In the genomic region with DNA sequence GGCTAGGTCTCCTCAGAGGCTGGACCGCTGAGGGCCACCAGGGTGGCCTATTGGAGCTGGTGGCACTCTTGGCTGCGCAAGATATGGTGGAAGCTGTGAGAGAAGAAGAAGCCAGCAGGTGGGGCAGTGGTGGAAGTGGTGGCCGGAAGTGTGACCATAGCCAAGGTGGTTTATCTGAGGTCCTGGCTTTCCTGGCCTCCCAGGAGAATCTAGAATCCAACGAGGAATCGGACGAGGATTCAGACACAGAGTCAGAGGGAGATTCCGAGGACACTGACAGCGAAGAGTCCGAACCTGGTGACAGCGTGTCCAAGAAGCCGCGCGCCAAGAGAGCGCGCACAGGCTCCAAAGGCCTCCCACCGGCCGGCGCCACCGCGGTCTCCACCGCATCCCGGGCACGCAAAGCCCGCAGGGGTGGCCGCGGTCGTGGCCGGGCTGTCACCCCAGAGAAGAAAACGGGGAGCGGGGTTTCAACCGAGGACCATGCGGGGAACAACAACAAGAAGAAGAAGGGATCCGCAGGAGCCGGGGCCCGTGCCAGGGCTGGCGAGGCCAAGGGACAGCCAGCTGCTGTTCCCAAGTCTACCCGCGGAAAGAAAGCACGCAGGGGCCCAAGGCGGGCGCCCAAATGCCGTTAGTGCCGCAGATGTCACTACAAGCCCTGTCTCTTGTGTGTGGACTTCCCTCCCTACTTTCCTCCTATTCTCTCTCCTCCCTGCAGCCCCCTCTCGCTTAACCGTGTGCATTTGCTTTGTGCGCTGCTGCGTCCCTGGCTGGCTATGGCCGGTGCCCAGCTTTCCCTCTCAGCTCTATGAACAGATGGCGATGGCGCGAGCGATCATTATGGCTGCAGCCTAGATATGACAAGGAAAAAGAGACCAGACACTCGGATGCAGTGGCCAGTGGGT, we compare ENCODE assay signal across 8 mouse cellular contexts. TPM values are rescaled to one million over a fixed set of nuclear protein-coding genes. Genes with fewer than 3 reads are reported as not detected.
DNase-seq lines count a peak whose midpoint lies in the region; ATAC-seq and TF ChIP-seq lines count a peak whose summit lies in the region.

No protein-coding gene starts in this region.

- H3K27ac ChIP-seq in lung, postnatal 0 days (ENCODE audit: low read length), result no peak overlapping the region
- H3K27ac ChIP-seq in heart, embryonic 15.5 days, result no peak overlapping the region
- H3K27ac ChIP-seq in liver, embryonic 12.5 days, result no peak overlapping the region
- no peak overlapping the region for H3K27ac ChIP-seq in stomach, embryonic 14.5 days (ENCODE audit: low read length)

- peak overlapping the region; percentile 23; the same call in 1 of the 2 replicates for H3K4me3 ChIP-seq in lung, postnatal 0 days (ENCODE audit: low read depth, low read length)
- H3K4me3 ChIP-seq in heart, embryonic 15.5 days, result peak overlapping the region; percentile 50
- peak overlapping the region; percentile 20 for H3K4me3 ChIP-seq in liver, embryonic 12.5 days
- H3K4me3 ChIP-seq in stomach, embryonic 14.5 days (ENCODE audit: low read depth, low read length), result peak overlapping the region; percentile 31

- DNase-seq in lung, postnatal 0 days (ENCODE audit: low spot score), result no peak
- no peak for DNase-seq in lung, postnatal 10 days
- DNase-seq in cerebellum, postnatal 25 days, result peak; percentile 81 to 82
- no peak for DNase-seq in embryo, embryonic 10.5 days (ENCODE audit: low spot score)
- no peak for DNase-seq in frontal cortex, adult 2 months (ENCODE audit: extremely low spot score in 1 of 2, low spot score in 1 of 2)

- H3K36me3 ChIP-seq in lung, postnatal 0 days (ENCODE audit: insufficient read depth, low read length), result no peaks in the 10 kb centered on the region
- H3K36me3 ChIP-seq in heart, embryonic 15.5 days, result no peaks in the 10 kb centered on the region
- no peaks in the 10 kb centered on the region for H3K36me3 ChIP-seq in liver, embryonic 12.5 days
- no peaks in the 10 kb centered on the region for H3K36me3 ChIP-seq in stomach, embryonic 14.5 days (ENCODE audit: control insufficient read depth, insufficient read depth, low read length)

- peak overlapping the region; percentile 56 for H3K4me2 ChIP-seq in lung, postnatal 0 days (replicated peaks; ENCODE audit: low read depth, low read length)
- peak overlapping the region; percentile 95 for H3K4me2 ChIP-seq in heart, embryonic 15.5 days
- H3K4me2 ChIP-seq in liver, embryonic 12.5 days, result peak overlapping the region; percentile 45
- H3K4me2 ChIP-seq in stomach, embryonic 14.5 days (replicated peaks; ENCODE audit: low read depth, low read length), result peak overlapping the region; percentile 59

- H3K27me3 ChIP-seq in lung, postnatal 0 days (replicated peaks; ENCODE audit: insufficient read depth, low read length), result peaks cover 30% of the 10 kb centered on the region
- peaks cover 45% of the 10 kb centered on the region for H3K27me3 ChIP-seq in heart, embryonic 15.5 days
- H3K27me3 ChIP-seq in liver, embryonic 12.5 days (replicated peaks), result peaks cover 94% of the 10 kb centered on the region
- H3K27me3 ChIP-seq in stomach, embryonic 14.5 days (ENCODE audit: control insufficient read depth, insufficient read depth, low read length), result peaks cover 20% of the 10 kb centered on the region

- no peak for TF ChIP-seq CTCF in lung, postnatal 0 days (IDR thresholded peaks at IDR 0.05)

- TF ChIP-seq EP300 in lung, postnatal 0 days (IDR thresholded peaks at IDR 0.05), result no peak

- no peak overlapping the region for H3K9ac ChIP-seq in lung, postnatal 0 days (replicated peaks; ENCODE audit: low read depth)
- peak overlapping the region; percentile 59 for H3K9ac ChIP-seq in heart, embryonic 15.5 days
- no peak overlapping the region for H3K9ac ChIP-seq in liver, embryonic 12.5 days
- H3K9ac ChIP-seq in stomach, embryonic 14.5 days (replicated peaks; ENCODE audit: low read depth, low read length), result peak overlapping the region; percentile 25; the same call in 1 of the 2 replicates

- H3K9me3 ChIP-seq in lung, postnatal 0 days (ENCODE audit: low read length), result no peaks in the 10 kb centered on the region
- H3K9me3 ChIP-seq in heart, embryonic 15.5 days (replicated peaks), result no peaks in the 10 kb centered on the region
- H3K9me3 ChIP-seq in liver, embryonic 12.5 days (replicated peaks), result no peaks in the 10 kb centered on the region
- no peaks in the 10 kb centered on the region for H3K9me3 ChIP-seq in stomach, embryonic 14.5 days (ENCODE audit: control insufficient read depth, low read depth, low read length)

- WGBS in lung, postnatal 0 days, result 8% methylated on average over 50 of the region's 53 CpGs
- WGBS in heart, embryonic 15.5 days, result 5% methylated on average over 53 of the region's 53 CpGs
- 2% methylated on average over 53 of the region's 53 CpGs for WGBS in liver, embryonic 12.5 days (ENCODE audit: insufficient replicate concordance)
- 13% methylated on average over 53 of the region's 53 CpGs for WGBS in stomach, embryonic 14.5 days

- peaks cover 21% of the 10 kb centered on the region; the same call in 1 of the 2 replicates for H3K4me1 ChIP-seq in lung, postnatal 0 days (ENCODE audit: insufficient read depth, low read depth, low read length)
- H3K4me1 ChIP-seq in heart, embryonic 15.5 days (replicated peaks), result peaks cover 59% of the 10 kb centered on the region
- H3K4me1 ChIP-seq in liver, embryonic 12.5 days, result peaks cover 33% of the 10 kb centered on the region
- H3K4me1 ChIP-seq in stomach, embryonic 14.5 days (ENCODE audit: control insufficient read depth, insufficient read depth, low read length), result peaks cover 43% of the 10 kb centered on the region

- ATAC-seq in lung, postnatal 0 days, result no peak
- no peak for ATAC-seq in heart, embryonic 15.5 days (replicated peaks; ENCODE audit: insufficient number of reproducible peaks, insufficient read depth, low FRiP score, low read depth)
- ATAC-seq in liver, embryonic 12.5 days, result no peak
- no peak for ATAC-seq in stomach, embryonic 14.5 days (ENCODE audit: insufficient number of reproducible peaks, insufficient read depth, low FRiP score, low read depth)

RNA-seq across cellular contexts. Expression of a gene that starts 2.2 kb away (rescaled TPM):
- polyA plus RNA-seq in lung, postnatal 0 days (2015; fragmentation: Nextera tagmentation; extraction: Ambion mirVana), result 1.9 and 2.0 TPM in 2 replicates
- 4.7 and 6.2 TPM in 2 replicates for polyA plus RNA-seq in heart, embryonic 15.5 days (2015; fragmentation: Nextera tagmentation; extraction: Ambion mirVana)
- polyA plus RNA-seq in liver, embryonic 12.5 days (2016; fragmentation: Nextera tagmentation; extraction: Ambion mirVana), result 0.41 and 0.75 TPM in 2 replicates
- 8.6 and 8.8 TPM in 2 replicates for polyA plus RNA-seq in stomach, embryonic 14.5 days (2014; fragmentation: Nextera tagmentation; extraction: Ambion mirVana)
- 132 and 134 TPM in 2 replicates for polyA plus RNA-seq in frontal cortex, adult 2 months (2012; rRNA removed)

RNA-seq across cellular contexts. Expression of a gene that starts 12.8 kb away (rescaled TPM):
- polyA plus RNA-seq in lung, postnatal 0 days (2015; fragmentation: Nextera tagmentation; extraction: Ambion mirVana), result 0.04 TPM in 1 of 2 replicates, not detected in the other
- polyA plus RNA-seq in heart, embryonic 15.5 days (2015; fragmentation: Nextera tagmentation; extraction: Ambion mirVana), result 0.05 and 0.24 TPM in 2 replicates
- polyA plus RNA-seq in liver, embryonic 12.5 days (2016; fragmentation: Nextera tagmentation; extraction: Ambion mirVana), result 0.05 and 0.08 TPM in 2 replicates
- polyA plus RNA-seq in stomach, embryonic 14.5 days (2014; fragmentation: Nextera tagmentation; extraction: Ambion mirVana), result 4.2 TPM in 2 replicates
- polyA plus RNA-seq in frontal cortex, adult 2 months (2012; rRNA removed), result 63.1 and 73.0 TPM in 2 replicates

RNA-seq across cellular contexts. Expression of a gene that starts 22.8 kb away (rescaled TPM):
- polyA plus RNA-seq in lung, postnatal 0 days (2015; fragmentation: Nextera tagmentation; extraction: Ambion mirVana), result 61.7 and 63.6 TPM in 2 replicates
- polyA plus RNA-seq in heart, embryonic 15.5 days (2015; fragmentation: Nextera tagmentation; extraction: Ambion mirVana), result 96.4 and 98.4 TPM in 2 replicates
- 91.2 and 94.4 TPM in 2 replicates for polyA plus RNA-seq in liver, embryonic 12.5 days (2016; fragmentation: Nextera tagmentation; extraction: Ambion mirVana)
- 148 and 161 TPM in 2 replicates for polyA plus RNA-seq in stomach, embryonic 14.5 days (2014; fragmentation: Nextera tagmentation; extraction: Ambion mirVana)
- polyA plus RNA-seq in frontal cortex, adult 2 months (2012; rRNA removed), result 1,679 and 1,948 TPM in 2 replicates

RNA-seq across cellular contexts. Expression of a gene that starts 36.2 kb away (rescaled TPM):
- polyA plus RNA-seq in lung, postnatal 0 days (2015; fragmentation: Nextera tagmentation; extraction: Ambion mirVana), result 0.02 and 0.04 TPM in 2 replicates
- 0.05 and 0.23 TPM in 2 replicates for polyA plus RNA-seq in heart, embryonic 15.5 days (2015; fragmentation: Nextera tagmentation; extraction: Ambion mirVana)
- 0.07 TPM in 2 replicates for polyA plus RNA-seq in liver, embryonic 12.5 days (2016; fragmentation: Nextera tagmentation; extraction: Ambion mirVana)
- polyA plus RNA-seq in stomach, embryonic 14.5 days (2014; fragmentation: Nextera tagmentation; extraction: Ambion mirVana), result 0.55 and 0.59 TPM in 2 replicates
- polyA plus RNA-seq in frontal cortex, adult 2 months (2012; rRNA removed), result 58.7 and 72.7 TPM in 2 replicates

RNA-seq across cellular contexts. Expression of a gene that starts 40.4 kb away (rescaled TPM):
- polyA plus RNA-seq in lung, postnatal 0 days (2015; fragmentation: Nextera tagmentation; extraction: Ambion mirVana), result 2.0 and 2.4 TPM in 2 replicates
- 0.86 and 1.2 TPM in 2 replicates for polyA plus RNA-seq in heart, embryonic 15.5 days (2015; fragmentation: Nextera tagmentation; extraction: Ambion mirVana)
- 0.86 and 1.5 TPM in 2 replicates for polyA plus RNA-seq in liver, embryonic 12.5 days (2016; fragmentation: Nextera tagmentation; extraction: Ambion mirVana)
- polyA plus RNA-seq in stomach, embryonic 14.5 days (2014; fragmentation: Nextera tagmentation; extraction: Ambion mirVana), result 1.5 and 2.0 TPM in 2 replicates
- polyA plus RNA-seq in frontal cortex, adult 2 months (2012; rRNA removed), result 0.20 and 0.25 TPM in 2 replicates

Comparison
In these comparisons a context has a peak if more than half of its experiments do, and no peak if none do; other contexts are left out.
1. DNase-seq: peak in cerebellum, postnatal 25 days (2 of 2); none in lung, postnatal 0 days (single experiment), lung, postnatal 10 days (single experiment), embryo, embryonic 10.5 days (single experiment) and frontal cortex, adult 2 months (0 of 2).
2. H3K4me2 ChIP-seq: peak in every context shown above with its lines; median percentile 95 in heart, embryonic 15.5 days; 59 in stomach, embryonic 14.5 days; 56 in lung, postnatal 0 days; 45 in liver, embryonic 12.5 days.
3. H3K9ac ChIP-seq: peak in heart, embryonic 15.5 days (single experiment) and stomach, embryonic 14.5 days (single experiment); none in lung, postnatal 0 days (single experiment) and liver, embryonic 12.5 days (single experiment).
4. RNA of a gene that starts 2.2 kb away (polyA plus RNA-seq): 132 to 134 TPM in frontal cortex, adult 2 months; 8.6 to 8.8 TPM in stomach, embryonic 14.5 days, 4.7 to 6.2 TPM in heart, embryonic 15.5 days, 1.9 to 2.0 TPM in lung, postnatal 0 days and 0.41 to 0.75 TPM in liver, embryonic 12.5 days; every median in the first group is over 10 times any median in the second.
5. RNA of a gene that starts 12.8 kb away (polyA plus RNA-seq): 63.1 to 73.0 TPM in frontal cortex, adult 2 months; 4.2 TPM in stomach, embryonic 14.5 days, 0.05 to 0.24 TPM in heart, embryonic 15.5 days, 0.05 to 0.08 TPM in liver, embryonic 12.5 days and 0.04 TPM in lung, postnatal 0 days; every median in the first group is over 10 times any median in the second.
6. RNA of a gene that starts 22.8 kb away (polyA plus RNA-seq): 1,679 to 1,948 TPM in frontal cortex, adult 2 months; 148 to 161 TPM in stomach, embryonic 14.5 days, 96.4 to 98.4 TPM in heart, embryonic 15.5 days, 91.2 to 94.4 TPM in liver, embryonic 12.5 days and 61.7 to 63.6 TPM in lung, postnatal 0 days; every median in the first group is over 10 times any median in the second.
7. Peak in every context shown above with its lines, with median percentiles within 50 percentile points of each other: H3K4me3 ChIP-seq.